Mouse (Mus musculus): ENCODE data around the gene 1810062G17Rik.

Gene 1810062G17Rik

GRCm38 (mm10) chr3:36505809-36506735 is 30.3 kb downstream of the 1810062G17Rik start:
- DNase-seq = no peak

GRCm38 (mm10) chr3:36511491-36511890 is 35.8 kb downstream of the 1810062G17Rik start:
- DNase-seq = no peak

- DNase-seq = no peak
These were observed 40.5 kb downstream of the 1810062G17Rik start for GRCm38 (mm10) chr3:36516196-36516595.

GRCm38 (mm10) chr3:36521073-36522060 is 45.6 kb downstream of the 1810062G17Rik start, which contains the start of gene Gm11549:
Gene Gm11549, minus strand, starts transcription at chr3:36521813.
- no peak for DNase-seq

- DNase-seq = no peak
These were observed 46.4 kb downstream of the 1810062G17Rik start for GRCm38 (mm10) chr3:36522137-36522536.

GRCm38 (mm10) chr3:36524466-36524865 is 48.7 kb downstream of the 1810062G17Rik start:
- DNase-seq = no peak

- DNase-seq = peak; percentile 34 to 43
These were observed 54.6 kb downstream of the 1810062G17Rik start for GRCm38 (mm10) chr3:36530345-36530744.

- DNase-seq = no peak
These were observed 55.0 kb downstream of the 1810062G17Rik start for GRCm38 (mm10) chr3:36530781-36531180.

GRCm38 (mm10) chr3:36531242-36531641 is 55.5 kb downstream of the 1810062G17Rik start:
- no peak for DNase-seq
